Mouse (Mus musculus): ENCODE results near the gene Arx.

Gene Arx

DNA sequence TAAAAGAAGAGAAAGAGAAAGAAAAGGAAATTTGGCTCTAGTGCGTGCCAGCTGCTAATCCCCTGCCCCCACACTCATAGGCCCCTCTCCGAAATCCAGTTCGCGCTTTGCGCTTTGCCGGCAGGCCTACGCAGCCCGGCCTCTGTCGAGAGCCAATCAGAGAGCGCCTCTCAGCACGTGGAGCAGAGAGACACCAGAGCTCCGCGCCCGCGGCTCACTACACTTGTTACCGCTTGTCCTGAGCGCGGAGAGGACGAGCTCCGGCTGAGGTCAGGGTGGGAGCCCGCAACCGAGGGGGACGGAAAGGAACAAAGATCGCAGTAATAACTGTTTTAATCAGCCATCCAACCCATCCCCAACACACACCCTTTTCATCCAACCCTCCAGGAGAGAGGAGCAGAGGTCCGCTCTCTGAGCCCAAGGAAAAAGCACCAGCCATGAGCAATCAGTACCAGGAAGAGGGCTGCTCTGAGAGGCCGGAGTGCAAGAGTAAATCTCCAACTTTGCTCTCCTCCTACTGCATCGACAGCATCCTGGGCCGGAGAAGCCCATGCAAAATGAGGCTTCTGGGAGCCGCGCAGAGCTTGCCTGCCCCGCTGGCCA lies at the start of gene Arx:
Gene Arx, plus strand, starts transcription at position 155 of the 603 bp plus-strand sequence.
- DNase-seq (ENCODE audit: low read depth, low spot score), result peak; percentile 62

DNA sequence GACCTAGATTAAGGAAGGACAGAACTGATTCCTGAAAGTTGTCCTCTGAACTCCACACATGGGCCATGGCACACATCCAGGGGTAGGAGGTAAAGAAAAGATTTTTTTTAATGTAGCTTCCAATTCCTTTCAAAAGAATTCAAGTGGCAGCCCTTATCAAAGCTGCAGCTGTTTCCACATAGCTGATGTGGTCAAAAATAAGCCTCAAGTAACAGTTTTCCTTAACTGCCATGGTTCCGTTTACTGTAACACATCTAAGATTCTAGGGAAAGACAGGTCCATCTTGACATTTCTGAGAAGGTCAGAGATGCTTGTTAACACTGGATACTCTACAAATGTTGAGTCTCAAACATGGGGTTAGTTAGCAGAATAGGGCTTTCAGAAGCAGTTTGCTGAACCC lies 34.9 kb upstream of the Arx start:
- DNase-seq (ENCODE audit: low read depth, low spot score), result no peak

DNA sequence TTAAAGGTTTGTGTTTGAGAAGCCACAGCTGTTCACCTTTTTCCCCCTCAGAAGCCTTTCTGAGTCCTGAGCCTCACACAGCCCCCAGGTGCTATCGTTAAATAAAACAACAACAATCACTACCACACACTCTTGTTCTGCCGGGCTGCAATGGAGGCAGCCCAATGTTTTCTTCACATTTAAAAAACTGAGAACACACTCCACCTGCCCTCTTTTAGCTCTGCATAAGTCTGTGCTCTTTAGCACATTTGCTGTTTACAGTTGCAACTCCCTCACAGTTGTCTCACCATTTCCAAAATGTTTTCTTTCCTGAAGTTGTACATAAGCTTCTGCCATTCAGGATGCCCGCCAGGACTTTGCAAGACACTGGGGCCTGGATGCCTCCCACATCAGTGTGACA lies 10.6 kb upstream of the Arx start:
- DNase-seq (ENCODE audit: low read depth, low spot score), result no peak

DNA sequence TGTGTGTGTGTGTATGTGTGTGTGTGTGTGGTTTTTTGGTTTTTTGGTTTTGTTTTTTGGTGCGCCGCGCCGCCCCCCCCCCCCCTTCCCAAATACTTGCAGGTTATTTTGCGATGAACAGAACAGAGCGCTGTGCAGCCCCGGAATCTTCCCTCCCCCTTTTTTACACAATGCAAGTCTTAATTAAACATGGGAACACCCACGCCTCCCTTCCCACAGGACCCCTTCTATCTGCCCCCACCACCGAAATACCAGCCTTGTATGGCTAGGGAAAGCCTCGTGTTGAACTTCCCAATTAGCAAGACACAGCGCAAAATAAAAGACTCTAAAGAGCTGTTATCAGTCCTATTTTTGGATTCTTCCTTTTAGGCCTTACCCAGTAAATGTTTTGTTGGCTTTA lies 6.3 kb upstream of the Arx start:
- DNase-seq (ENCODE audit: low read depth, low spot score), result no peak

DNA sequence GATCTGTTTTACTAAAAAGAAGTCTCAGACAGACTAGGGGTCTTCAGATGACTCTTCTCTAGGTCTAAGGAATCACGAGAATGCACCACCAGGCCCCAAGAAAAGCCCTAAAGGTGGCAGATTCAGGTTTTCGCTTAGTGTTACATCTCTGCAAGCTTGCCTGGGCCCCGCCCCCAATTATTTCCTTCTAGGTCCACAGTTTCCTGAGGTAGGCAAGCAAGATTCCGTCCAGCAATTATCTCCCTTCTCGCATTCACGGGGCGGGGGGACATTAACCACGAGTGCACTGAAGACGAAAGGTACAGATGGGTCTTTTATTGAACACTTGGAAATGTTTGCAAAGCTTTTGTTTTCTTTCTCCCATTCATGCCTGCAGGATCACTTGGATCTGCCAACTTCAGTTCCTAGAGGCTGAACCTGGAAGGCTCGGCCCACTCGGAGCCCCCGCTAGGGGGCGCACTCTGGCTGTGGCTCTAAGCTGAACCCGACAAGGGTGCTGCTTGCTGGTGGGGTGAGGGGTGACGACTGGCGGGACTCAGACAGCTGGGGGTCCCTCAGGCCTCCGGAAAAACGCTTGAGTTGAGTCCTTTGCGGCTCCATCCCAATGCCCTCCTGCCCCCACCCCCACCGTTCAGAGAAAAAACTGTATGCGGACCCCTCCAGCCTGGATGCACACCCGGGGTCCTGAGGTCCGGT lies 5.1 kb upstream of the Arx start:
- no peak for DNase-seq (ENCODE audit: low read depth, low spot score)

DNA sequence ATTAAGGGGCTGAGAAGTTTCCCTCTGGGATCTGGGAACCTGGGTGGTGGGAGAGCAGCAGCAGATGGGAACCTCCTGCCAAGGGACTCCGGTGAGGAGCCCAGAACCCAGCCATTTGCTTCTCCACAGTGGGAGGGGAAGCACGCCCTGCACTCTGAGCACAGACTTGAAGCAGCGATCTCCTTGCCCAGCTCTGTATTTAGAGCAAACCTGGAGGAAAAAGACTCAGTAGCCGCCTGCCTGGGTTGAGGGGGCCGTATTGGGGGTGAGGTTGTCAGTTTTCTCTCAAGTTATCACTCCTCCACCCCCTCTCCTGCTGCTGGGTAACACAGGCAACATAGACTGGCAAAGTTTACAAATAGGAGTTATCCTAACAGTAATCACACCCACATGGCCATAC lies 4.5 kb upstream of the Arx start:
- DNase-seq (ENCODE audit: low read depth, low spot score), result no peak

DNA sequence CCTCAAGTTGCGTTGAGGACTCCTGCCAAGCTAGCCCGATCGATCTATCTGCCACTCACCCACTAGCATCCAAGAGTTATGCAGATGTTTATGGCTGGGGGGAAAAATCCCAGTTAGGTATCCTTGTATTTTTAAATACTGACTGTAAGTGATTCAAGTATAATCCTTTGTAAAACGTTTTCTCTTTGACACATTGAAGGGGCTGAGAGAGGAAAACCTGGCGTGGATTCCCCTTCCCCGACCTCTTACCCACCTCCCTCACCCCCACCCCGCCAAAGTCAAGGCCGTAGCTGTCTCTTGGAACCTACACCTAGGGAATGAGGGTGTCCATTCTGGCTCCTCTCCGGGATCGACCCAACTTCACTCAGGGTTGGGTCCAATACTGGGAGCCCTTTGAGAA lies 1.2 kb upstream of the Arx start:
- DNase-seq (ENCODE audit: low read depth, low spot score), result no peak

DNA sequence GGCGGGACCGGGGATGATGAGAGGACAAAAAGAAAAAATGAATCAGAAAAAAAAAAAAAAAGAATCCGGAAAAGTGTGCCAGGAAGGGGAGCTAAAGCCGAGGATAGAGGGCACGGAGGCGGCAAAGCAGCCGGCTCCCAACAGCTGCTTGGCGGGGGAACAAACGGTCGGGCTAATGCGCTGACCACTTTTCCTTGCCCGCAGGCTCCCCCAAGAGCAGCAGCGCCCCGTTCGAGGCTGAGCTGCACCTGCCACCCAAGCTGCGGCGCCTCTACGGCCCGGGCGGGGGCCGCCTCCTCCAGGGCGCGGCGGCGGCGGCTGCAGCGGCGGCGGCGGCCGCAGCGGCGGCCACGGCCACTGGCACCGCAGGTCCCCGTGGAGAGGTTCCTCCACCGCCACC lies 2.1 kb downstream of the Arx start:
- no peak for DNase-seq (ENCODE audit: low read depth, low spot score)

DNA sequence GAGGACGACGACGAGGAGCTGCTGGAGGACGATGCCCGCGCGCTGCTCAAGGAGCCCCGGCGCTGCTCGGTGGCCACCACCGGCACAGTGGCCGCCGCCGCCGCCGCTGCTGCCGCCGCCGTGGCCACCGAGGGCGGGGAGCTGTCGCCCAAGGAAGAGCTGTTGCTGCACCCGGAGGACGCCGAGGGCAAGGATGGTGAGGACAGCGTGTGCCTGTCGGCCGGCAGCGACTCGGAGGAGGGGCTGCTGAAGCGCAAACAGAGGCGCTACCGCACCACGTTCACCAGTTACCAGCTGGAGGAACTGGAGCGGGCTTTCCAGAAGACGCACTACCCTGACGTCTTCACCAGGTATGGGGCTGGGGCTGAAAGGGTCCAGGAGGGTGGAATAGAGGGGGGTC lies 2.8 kb downstream of the Arx start:
- DNase-seq (ENCODE audit: low read depth, low spot score), result no peak

DNA sequence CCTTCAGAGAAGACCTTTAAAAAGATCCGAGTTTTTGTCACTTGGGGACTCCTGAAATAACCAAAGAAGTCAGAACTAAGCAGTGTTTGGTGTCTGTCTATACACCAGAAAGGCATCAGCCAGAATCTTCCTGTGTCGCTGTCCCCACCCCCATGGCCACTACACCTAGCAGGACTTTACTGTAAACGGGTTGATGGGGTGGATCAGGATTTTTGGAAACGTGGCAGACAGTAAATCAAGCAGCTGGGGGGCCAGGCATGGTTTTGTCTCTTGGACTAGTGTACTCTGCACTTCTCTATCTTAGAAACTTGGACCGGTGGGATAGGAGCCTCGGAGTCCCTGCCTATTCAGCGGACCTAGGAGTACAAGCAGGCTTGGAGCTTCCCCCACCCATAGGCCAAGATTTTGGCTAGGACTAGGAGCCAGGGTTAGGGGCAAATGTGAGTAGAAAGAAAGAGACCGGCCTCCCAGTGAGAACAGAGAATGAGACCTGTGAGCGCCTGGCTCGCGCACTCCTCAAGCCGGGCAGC lies 3.7 kb downstream of the Arx start:
- DNase-seq (ENCODE audit: low read depth, low spot score), result no peak

DNA sequence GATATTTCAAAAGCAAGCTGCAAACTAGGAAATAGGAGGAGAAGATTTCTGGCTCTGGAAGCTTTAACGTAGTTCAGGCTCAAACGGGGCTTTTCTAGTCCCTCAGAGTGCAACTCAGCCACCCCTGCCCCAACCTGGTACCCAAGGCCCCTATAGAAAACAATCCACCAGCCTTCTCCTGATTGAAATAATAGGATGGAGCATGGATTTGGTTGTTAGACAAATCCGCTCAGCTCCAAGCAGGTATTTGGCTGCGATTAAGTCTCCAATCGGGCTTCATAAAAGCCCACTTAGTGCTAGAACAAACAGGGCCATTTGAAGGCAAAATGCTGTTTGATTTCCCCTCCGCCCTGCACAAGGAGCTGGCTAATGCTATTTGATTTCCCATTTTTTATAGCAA lies 5.8 kb downstream of the Arx start:
- DNase-seq (ENCODE audit: low read depth, low spot score), result no peak

DNA sequence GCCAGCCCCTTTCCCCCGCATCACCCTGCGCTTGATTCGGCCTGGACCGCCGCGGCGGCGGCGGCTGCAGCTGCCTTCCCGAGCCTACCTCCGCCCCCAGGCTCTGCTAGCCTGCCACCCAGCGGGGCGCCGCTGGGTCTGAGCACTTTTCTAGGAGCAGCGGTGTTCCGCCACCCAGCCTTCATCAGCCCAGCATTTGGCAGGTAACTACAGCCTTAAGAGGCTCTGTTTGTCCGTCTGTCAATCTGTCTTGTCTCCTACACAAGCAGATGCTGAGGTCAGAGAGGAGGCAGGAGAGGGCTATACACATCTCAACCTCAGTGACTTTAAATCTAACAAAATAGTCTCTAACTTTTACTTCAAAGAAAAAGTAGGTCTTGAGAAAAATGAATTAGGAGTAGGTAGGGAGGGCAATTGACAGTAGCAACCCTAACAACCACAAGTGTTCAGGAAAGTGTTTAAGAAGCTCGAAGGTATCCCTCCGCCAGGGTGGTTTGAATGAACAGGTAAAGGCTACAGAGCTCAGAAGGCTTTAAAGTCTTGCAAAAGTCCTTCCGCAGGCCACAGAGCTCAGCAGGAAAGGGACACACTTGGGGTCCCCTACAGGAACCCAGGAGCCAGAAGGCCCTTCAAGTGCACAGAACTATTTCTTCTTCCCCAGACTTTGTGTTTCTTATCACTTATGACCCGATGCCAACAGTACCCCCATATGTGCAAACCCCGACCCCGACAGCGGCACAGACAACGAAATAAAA lies 8.7 kb downstream of the Arx start:
- no peak for DNase-seq (ENCODE audit: low read depth, low spot score)

DNA sequence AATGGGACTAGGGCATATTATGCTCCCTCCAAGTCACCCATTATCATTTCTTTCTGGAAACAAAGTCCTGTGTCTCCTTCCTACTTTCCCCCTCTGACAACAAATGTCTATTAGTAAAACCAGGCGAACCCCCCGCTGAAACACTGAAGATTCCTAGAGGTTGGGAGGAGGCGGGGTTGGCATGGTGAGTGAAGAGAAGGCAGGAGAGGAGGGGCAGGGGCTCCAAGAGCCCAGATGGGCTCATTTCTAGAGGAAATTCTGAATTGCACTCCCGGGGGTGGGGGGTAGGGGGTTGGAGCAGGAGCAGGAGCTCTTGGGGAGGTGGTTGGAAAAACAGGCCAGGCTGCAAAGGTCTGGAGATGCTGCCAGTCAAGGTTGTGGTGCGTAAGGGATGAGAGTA lies 9.6 kb downstream of the Arx start:
- no peak for DNase-seq (ENCODE audit: low read depth, low spot score)

DNA sequence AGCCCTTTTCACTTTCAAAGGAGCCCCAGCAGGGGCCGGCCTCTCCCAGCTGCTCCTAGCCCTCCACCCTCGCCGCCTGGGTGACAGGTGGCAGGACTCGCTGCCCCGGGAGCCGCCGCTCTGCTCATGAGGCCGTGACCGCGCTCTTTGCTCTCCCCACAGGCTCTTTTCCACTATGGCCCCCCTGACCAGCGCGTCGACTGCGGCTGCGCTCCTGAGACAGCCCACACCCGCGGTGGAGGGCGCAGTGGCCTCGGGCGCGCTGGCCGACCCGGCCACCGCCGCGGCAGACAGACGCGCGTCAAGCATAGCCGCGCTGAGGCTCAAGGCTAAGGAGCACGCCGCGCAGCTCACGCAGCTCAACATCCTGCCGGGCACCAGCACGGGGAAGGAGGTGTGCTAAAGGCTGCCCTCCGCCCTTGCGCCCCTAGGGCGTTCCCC lies 10.8 kb downstream of the Arx start:
- no peak for DNase-seq (ENCODE audit: low read depth, low spot score)

DNA sequence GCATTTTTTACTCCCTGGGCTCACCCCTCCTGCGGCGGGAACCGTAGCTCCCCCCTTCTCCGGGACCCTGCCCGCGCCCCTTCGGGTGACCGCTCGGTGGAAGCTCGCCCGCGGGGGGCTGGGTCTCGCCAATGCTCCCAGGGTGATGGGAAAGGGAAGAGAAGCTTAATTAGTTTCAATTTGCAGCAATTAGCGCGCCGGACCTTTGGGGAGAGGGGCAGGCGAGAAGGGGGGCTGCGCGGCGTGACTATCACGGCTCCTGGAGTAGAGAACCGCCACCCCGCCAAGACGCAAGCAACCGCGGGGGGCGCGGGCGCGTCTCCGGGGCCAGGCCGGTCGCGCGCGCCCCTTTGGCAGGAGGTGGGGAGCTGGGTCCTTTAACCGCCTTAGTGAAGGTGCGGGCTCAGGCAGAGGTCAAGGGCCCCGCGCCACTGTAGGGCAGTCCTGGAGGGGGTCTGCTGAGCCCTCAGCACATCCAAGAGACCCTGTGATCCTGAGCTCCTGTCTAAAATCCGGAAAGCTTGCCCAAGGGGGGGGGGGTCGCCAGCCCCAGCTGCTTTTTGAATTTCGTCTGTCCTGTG lies 12.9 kb downstream of the Arx start:
- no peak for DNase-seq (ENCODE audit: low read depth, low spot score)

DNA sequence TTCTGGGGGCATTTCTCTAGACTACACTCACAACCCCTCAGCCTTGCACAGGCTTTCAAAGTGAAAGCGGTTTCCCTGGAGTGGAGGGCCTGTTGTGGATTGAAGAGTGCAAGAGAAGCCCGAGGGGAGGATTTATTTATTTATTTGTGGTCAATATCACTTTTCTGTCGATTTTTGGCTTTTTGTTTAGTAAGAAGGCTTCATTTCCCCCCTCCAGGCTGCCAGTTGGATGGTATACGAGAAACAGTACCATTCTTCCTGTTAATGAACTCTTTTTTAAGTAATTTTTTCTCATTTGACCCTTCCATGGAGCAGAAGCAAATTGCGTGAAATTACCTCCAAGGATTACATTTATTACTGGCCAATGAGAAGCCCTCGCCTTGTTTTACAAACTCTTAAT lies 13.5 kb downstream of the Arx start:
- DNase-seq (ENCODE audit: low read depth, low spot score), result no peak

DNA sequence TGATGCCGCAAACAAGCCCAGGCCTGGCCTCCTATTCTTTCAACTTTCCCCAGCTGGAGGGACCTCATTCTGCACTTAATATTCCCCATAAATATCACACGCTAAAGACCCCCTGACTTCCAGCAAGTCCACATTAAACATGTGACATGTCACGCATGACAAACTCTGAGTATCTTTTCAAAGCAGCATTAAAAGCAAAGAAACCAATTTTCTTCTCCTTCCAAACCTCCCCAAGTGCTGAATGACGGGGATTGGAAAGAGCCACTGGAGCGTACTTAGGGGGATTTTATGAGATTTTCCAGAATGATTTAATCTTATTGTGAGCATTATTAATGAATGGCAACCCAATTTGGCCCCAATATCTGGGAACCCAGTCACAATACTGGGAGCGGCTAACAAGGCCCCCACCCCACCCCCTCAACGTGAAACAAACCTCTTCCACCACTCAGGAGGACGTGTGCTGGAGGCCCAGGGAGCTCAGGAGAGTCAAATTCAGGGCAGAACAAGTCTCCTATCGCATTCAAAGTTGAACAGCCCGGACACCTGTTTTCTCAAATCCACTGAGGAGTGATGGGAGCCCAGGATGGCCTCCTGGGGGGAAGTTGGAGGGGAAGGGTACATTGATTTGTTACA lies 14.1 kb downstream of the Arx start:
- no peak for DNase-seq (ENCODE audit: low read depth, low spot score)

DNA sequence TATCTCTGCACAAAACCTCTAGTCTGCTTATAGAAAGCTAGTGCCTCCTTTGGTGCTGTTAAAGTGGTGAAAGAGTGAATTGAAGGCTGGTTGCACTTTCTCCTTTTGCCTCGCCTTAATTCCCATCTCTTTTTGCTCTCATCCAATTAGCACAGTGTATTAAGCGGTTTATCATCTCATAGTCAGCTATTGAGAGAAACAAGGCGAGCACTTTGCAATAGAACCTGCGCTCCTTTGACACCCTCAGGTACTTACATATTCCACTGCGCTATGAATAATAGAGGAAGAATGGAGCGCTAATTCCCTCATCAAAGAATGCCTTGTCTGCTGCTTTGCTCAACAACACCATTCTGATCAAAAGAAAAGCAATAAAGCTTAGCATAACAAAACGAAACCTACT lies 15.6 kb downstream of the Arx start:
- DNase-seq (ENCODE audit: low read depth, low spot score), result no peak

DNA sequence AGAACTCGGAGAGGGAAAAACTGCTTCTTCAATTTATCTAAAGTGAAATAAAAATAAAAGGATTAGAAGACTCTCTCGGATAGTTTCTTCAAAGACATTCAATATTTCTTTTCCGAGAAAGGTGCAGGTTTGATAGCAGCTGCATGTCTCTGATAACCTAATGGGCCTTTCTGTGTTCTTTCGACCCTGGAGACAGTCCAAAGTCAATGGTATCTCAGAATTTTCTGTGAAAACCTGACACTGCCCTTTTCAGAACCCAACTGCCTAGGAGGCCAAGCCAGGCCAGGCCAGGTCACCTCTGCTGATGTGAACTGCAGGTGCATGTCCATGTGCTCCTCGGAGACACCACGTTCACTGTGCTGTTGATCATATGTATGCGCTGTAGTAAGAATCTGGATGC lies 19.5 kb downstream of the Arx start:
- DNase-seq (ENCODE audit: low read depth, low spot score), result no peak

DNA sequence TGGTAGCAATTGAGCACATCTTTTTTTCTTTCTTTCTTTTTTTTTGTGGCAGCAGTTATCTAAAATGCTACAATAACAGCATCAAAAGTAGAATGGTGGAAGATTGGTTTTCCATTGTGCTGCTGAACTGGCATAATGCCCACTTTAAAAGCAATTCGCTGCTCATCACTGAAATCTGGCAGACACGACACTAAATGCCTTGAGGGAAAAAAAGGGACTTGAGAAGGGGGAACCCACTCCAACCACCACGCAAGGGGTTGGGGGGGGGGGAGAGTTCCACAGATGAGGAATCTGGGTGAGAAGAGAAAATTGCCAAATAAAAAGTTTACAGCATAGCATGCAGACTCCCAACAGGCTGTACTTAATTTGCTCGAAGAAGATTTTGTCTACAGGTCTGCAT lies 31.3 kb downstream of the Arx start:
- DNase-seq (ENCODE audit: low read depth, low spot score), result no peak

DNA sequence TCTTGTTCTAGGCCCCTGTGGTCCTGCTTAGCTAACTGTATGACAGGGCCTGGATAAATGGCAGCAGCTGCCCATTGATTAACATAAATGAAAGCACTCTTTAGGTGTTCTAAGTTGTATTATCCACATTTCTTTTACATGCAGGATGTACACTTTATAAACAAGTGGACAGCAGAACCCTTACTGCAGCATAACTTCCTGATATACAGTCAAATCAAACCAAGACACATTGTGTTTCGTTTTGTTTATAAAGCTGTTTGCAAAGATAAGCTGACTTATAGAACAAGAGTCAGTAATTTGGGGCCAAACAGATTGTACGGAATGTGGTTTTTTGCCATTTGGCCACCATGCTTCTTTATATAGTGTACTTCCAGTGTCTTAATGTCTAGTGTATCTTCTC lies 33.7 kb downstream of the Arx start:
- DNase-seq (ENCODE audit: low read depth, low spot score), result no peak

DNA sequence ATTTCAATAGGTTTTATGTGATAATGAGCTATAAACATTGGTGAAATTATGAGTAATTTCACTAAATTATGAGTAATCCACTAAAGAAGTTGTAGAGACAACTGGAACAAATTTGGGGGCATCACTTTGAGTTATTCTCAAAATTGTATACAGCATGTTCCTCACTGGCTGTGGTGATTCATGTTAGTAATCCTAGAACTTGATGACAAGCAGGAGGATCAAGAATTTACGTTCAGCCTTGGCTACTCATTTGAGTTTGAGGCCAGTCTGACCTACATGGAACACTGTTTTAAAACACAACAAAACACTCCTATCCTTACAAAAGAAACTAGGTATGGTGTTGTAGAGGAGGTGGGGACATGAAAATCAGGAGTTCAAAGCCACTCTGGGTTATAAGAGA lies 35.1 kb downstream of the Arx start:
- no peak for DNase-seq (ENCODE audit: low read depth, low spot score)

Measured in embryo, embryonic 11.5 days (tissue).